Comparison of ENCODE assay signal across 8 mouse cellular contexts in the genomic region with DNA sequence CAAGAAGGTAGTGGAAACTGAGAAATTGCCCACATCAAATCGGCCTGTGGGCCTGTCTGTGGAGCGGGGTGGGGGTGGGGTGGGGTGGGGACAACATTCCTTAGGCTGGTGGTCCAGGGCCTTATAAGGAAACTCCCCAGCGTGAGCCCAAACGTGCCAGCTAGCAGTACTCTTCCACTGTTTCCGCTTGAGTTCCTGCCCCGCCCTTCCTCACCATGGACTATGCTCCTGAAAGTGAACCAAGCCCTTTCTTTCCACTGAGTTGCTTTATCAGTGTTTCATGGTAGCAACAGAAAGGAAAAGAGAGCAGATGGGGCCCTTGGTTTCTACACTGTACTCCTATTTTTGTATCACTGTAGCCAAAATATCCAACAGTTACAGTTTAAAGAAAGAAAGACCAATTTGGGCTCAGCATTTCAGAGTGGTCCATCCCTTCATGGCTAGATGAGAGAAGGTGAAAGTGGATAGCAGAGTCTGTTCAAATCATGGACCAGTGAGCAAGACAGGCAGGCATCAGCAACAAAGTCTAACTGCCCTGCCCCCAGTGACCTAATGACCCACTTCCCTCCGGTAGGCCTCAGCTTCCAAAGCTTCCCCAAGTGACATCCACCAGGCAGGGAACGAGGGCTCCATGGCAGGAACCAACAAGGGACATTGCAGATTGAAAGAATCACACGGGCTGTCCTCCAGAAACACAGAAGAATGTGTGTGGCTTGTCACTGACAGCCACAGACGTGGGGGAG. TPM values are rescaled to one million over a fixed set of nuclear protein-coding genes. Genes with fewer than 3 reads are reported as not detected.
DNase-seq lines count a peak whose midpoint lies in the region; ATAC-seq and TF ChIP-seq lines count a peak whose summit lies in the region.

No protein-coding gene starts in this region.

- peak in 1 of 2 experiments; percentile 42 for DNase-seq in spleen, adult 2 months (ENCODE audit: low read depth in 1 of 2, low spot score in 2 of 2)
- DNase-seq in spleen, postnatal 14 days (ENCODE audit: low spot score in 2 of 2), result no peak
- peak; percentile 89 for DNase-seq in kidney, postnatal 14 days
- DNase-seq in cerebellum, adult 9-10 months, result no peak
- DNase-seq in frontal cortex, postnatal 14 days (ENCODE audit: low spot score in 2 of 2), result no peak

- H3K36me3 ChIP-seq in spleen, adult 2 months (ENCODE audit: control insufficient read depth, insufficient read depth, low read length), result peaks cover 5% of the 10 kb centered on the region
- no peaks in the 10 kb centered on the region for H3K36me3 ChIP-seq in heart, embryonic 14.5 days (ENCODE audit: control insufficient read depth, insufficient read depth, low read length)
- H3K36me3 ChIP-seq in megakaryocyte, embryonic 14.5 days (replicated peaks; ENCODE audit: low read length), result peaks cover 23% of the 10 kb centered on the region

- ATAC-seq in heart, embryonic 14.5 days (ENCODE audit: insufficient number of reproducible peaks, insufficient read depth, low FRiP score, low read depth), result peak; percentile 58; the same call in 1 of the 2 replicates
- no peak for ATAC-seq in monocyte, adult 5-6 weeks (replicated peaks; ENCODE audit: insufficient number of reproducible peaks, low FRiP score, low TSS enrichment, poor library complexity, severe bottlenecking)

- peaks cover 12% of the 10 kb centered on the region; the same call in 1 of the 2 replicates for H3K4me1 ChIP-seq in spleen, adult 2 months (ENCODE audit: control insufficient read depth, insufficient read depth, insufficient read length)
- peaks cover 20 to 36% of the 10 kb centered on the region in 2 experiments for H3K4me1 ChIP-seq in heart, embryonic 14.5 days (ENCODE audit: control insufficient read depth in 2 of 2, insufficient read depth in 2 of 2, low read length in 2 of 2)
- peaks cover 93% of the 10 kb centered on the region for H3K4me1 ChIP-seq in megakaryocyte, embryonic 14.5 days

- no peak for TF ChIP-seq CTCF in spleen, adult 2 months (IDR thresholded peaks at IDR 0.05; ENCODE audit: extremely low read depth, insufficient read depth, insufficient read length, insufficient replicate concordance)

- H3K27me3 ChIP-seq in spleen, adult 2 months (ENCODE audit: control insufficient read depth, insufficient read depth, low read length), result no peaks in the 10 kb centered on the region
- H3K27me3 ChIP-seq in heart, embryonic 14.5 days (ENCODE audit: control insufficient read depth, insufficient read depth, low read length), result no peaks in the 10 kb centered on the region
- no peaks in the 10 kb centered on the region for H3K27me3 ChIP-seq in megakaryocyte, embryonic 14.5 days (replicated peaks)

- H3K9me3 ChIP-seq in heart, embryonic 14.5 days (ENCODE audit: control insufficient read depth, low read length), result no peaks in the 10 kb centered on the region
- no peaks in the 10 kb centered on the region for H3K9me3 ChIP-seq in megakaryocyte, embryonic 14.5 days

- H3K4me3 ChIP-seq in spleen, adult 2 months (ENCODE audit: extremely low read depth, insufficient read depth, insufficient read length), result no peak overlapping the region
- no peak overlapping the region for H3K4me3 ChIP-seq in heart, embryonic 14.5 days (ENCODE audit: control insufficient read depth in 1 of 2, insufficient read depth in 1 of 2, low read depth in 1 of 2, low read length in 2 of 2)
- peak overlapping the region; percentile 81 for H3K4me3 ChIP-seq in megakaryocyte, embryonic 14.5 days (replicated peaks)

- H3K27ac ChIP-seq in spleen, adult 2 months (ENCODE audit: insufficient read depth, low read length), result peak overlapping the region; percentile 55
- H3K27ac ChIP-seq in heart, embryonic 14.5 days (replicated peaks in 1 of 2; ENCODE audit: control insufficient read depth in 1 of 2, insufficient read depth in 1 of 2, low read depth in 2 of 2, low read length in 2 of 2), result peak overlapping the region; percentile 90 to 93

- H3K9ac ChIP-seq in heart, embryonic 14.5 days (ENCODE audit: low read length), result peak overlapping the region; percentile 47; the same call in 1 of the 2 replicates

- peak overlapping the region; percentile 40 for H3K4me2 ChIP-seq in heart, embryonic 14.5 days (ENCODE audit: low read length)

- 28% methylated on average over 10 of the region's 10 CpGs for WGBS in spleen, adult 2 months
- 8% methylated on average over 10 of the region's 10 CpGs for WGBS in heart, embryonic 14.5 days

- TF ChIP-seq POLR2A in spleen, adult 2 months (IDR thresholded peaks at IDR 0.05; ENCODE audit: low read depth, low read length), result no peak

RNA-seq across cellular contexts. Expression of a gene that starts 5.3 kb away (rescaled TPM):
- 189 and 209 TPM in 2 replicates for polyA plus RNA-seq in spleen, adult 2 months (2012; rRNA removed)
- 151 and 155 TPM in 2 replicates for polyA plus RNA-seq in heart, embryonic 14.5 days (2014; fragmentation: Nextera tagmentation; extraction: Ambion mirVana)
- polyA plus RNA-seq in megakaryocyte, embryonic 14.5 days (2012; ENCODE audit: insufficient read depth, low replicate concordance), result 226 and 241 TPM in 2 replicates
- 279 to 373 TPM (median 301 TPM) in 3 replicates for total RNA-seq in monocyte, adult 5-6 weeks (2017)

RNA-seq across cellular contexts. Expression of a gene that starts 14.2 kb away (rescaled TPM):
- polyA plus RNA-seq in spleen, adult 2 months (2012; rRNA removed), result 35.4 and 36.4 TPM in 2 replicates
- 2.1 and 3.7 TPM in 2 replicates for polyA plus RNA-seq in heart, embryonic 14.5 days (2014; fragmentation: Nextera tagmentation; extraction: Ambion mirVana)
- polyA plus RNA-seq in megakaryocyte, embryonic 14.5 days (2012; ENCODE audit: insufficient read depth, low replicate concordance), result 30.8 and 66.7 TPM in 2 replicates
- 57.3 to 157 TPM (median 67.9 TPM) in 3 replicates for total RNA-seq in monocyte, adult 5-6 weeks (2017)

RNA-seq across cellular contexts. Expression of a gene that starts 22.0 kb away (rescaled TPM):
- polyA plus RNA-seq in spleen, adult 2 months (2012; rRNA removed), result 101 and 108 TPM in 2 replicates
- 252 and 254 TPM in 2 replicates for polyA plus RNA-seq in heart, embryonic 14.5 days (2014; fragmentation: Nextera tagmentation; extraction: Ambion mirVana)
- polyA plus RNA-seq in megakaryocyte, embryonic 14.5 days (2012; ENCODE audit: insufficient read depth, low replicate concordance), result 12.0 and 64.8 TPM in 2 replicates
- 48.7 to 61.1 TPM (median 56.4 TPM) in 3 replicates for total RNA-seq in monocyte, adult 5-6 weeks (2017)

RNA-seq across cellular contexts. Expression of a gene that starts 30.6 kb away (rescaled TPM):
- 11.6 and 13.3 TPM in 2 replicates for polyA plus RNA-seq in spleen, adult 2 months (2012; rRNA removed)
- 4.7 and 4.8 TPM in 2 replicates for polyA plus RNA-seq in heart, embryonic 14.5 days (2014; fragmentation: Nextera tagmentation; extraction: Ambion mirVana)
- 1.3 TPM in 1 of 2 replicates, not detected in the other for polyA plus RNA-seq in megakaryocyte, embryonic 14.5 days (2012; ENCODE audit: insufficient read depth, low replicate concordance)
- total RNA-seq in monocyte, adult 5-6 weeks (2017), result 1.2 to 7.4 TPM (median 5.5 TPM) in 3 replicates

RNA-seq across cellular contexts. Expression of a gene that starts 35.7 kb away (rescaled TPM):
- polyA plus RNA-seq in spleen, adult 2 months (2012; rRNA removed), result 51.1 and 67.9 TPM in 2 replicates
- polyA plus RNA-seq in heart, embryonic 14.5 days (2014; fragmentation: Nextera tagmentation; extraction: Ambion mirVana), result 25.7 and 29.5 TPM in 2 replicates
- 239 and 363 TPM in 2 replicates for polyA plus RNA-seq in megakaryocyte, embryonic 14.5 days (2012; ENCODE audit: insufficient read depth, low replicate concordance)
- total RNA-seq in monocyte, adult 5-6 weeks (2017), result 25.0 to 46.0 TPM (median 30.1 TPM) in 3 replicates
